Mouse (Mus musculus) myocyte (in vitro differentiated cells): Measurements from ENCODE around the gene BC049715. TPM values are rescaled to one million over a fixed set of nuclear protein-coding genes. Genes with fewer than 3 reads are reported as not detected.

ENCODE experiments used
- H3K27me3 ChIP-seq: one replicate; pipeline ENCODE4 v1.6.1; 2011; ENCODE audit not compliant: control insufficient read depth, insufficient read depth, insufficient read length
- H3K36me3 ChIP-seq: one replicate; pipeline ENCODE4 v1.6.1; 2011; ENCODE audit not compliant: control insufficient read depth, insufficient read depth
- H3K4me2 ChIP-seq: one replicate; pipeline ENCODE4 v1.6.1; 2011; ENCODE audit warnings: low read depth, control low read depth
- H3K4me3 ChIP-seq: one replicate; pipeline ENCODE4 v1.5.1; 2011; ENCODE audit warnings: mild to moderate bottlenecking, control low read depth, moderate library complexity
- H3K79me2 ChIP-seq: one replicate; pipeline ENCODE4 v1.6.1; 2011; ENCODE audit not compliant: control insufficient read depth, insufficient read depth
- H3ac ChIP-seq: one replicate; pipeline ENCODE4 v1.6.1; 2011; ENCODE audit not compliant: control insufficient read depth, insufficient read length
- E2F4 ChIP-seq: IDR thresholded peaks from one replicate; pipeline ENCODE4 v1.6.1; 2011; ENCODE audit warnings: mild to moderate bottlenecking, control low read depth, moderate library complexity; ENCODE audit not compliant: insufficient read depth
- MAX ChIP-seq: IDR thresholded peaks from one replicate; pipeline ENCODE4 v1.6.1; 2011; ENCODE audit warnings: low read depth, mild to moderate bottlenecking, control low read depth
- MYOD1 ChIP-seq, 3 experiments: IDR thresholded peaks; one replicate each; pipeline ENCODE4 v1.6.1; 2011; ENCODE audit warnings: control low read depth in 2 of 3, low read depth in 2 of 3, mild to moderate bottlenecking in 2 of 3, moderate library complexity in 1 of 3; ENCODE audit not compliant: insufficient read length in 2 of 3, control insufficient read depth in 1 of 3
- POLR2A ChIP-seq: IDR thresholded peaks from one replicate; pipeline ENCODE4 v1.6.1; 2011; ENCODE audit warnings: low read depth, mild to moderate bottlenecking, control low read depth, moderate library complexity; ENCODE audit not compliant: insufficient read length
- POLR2AphosphoS2 ChIP-seq: IDR thresholded peaks from one replicate; pipeline ENCODE4 v1.6.1; 2011; ENCODE audit warnings: low read depth, control low read depth; ENCODE audit not compliant: insufficient read length
- REST ChIP-seq: IDR thresholded peaks from one replicate; pipeline ENCODE4 v1.6.1; 2011; ENCODE audit warnings: mild to moderate bottlenecking, control low read depth, moderate library complexity; ENCODE audit not compliant: insufficient read depth, insufficient read length
- SRF ChIP-seq: IDR thresholded peaks from one replicate; pipeline ENCODE4 v1.6.1; 2011; ENCODE audit warnings: low read depth; ENCODE audit not compliant: control insufficient read depth, insufficient read length
- TCF12 ChIP-seq: IDR thresholded peaks from one replicate; pipeline ENCODE4 v1.6.1; 2011; ENCODE audit warnings: mild to moderate bottlenecking, control low read depth; ENCODE audit not compliant: poor library complexity, insufficient read depth, severe bottlenecking
- TCF3 ChIP-seq: IDR thresholded peaks from one replicate; pipeline ENCODE4 v1.6.1; 2011; ENCODE audit warnings: low read depth, control low read depth; ENCODE audit not compliant: insufficient read length
- USF1 ChIP-seq: IDR thresholded peaks from one replicate; pipeline ENCODE4 v1.6.1; 2011; ENCODE audit warnings: low read depth, mild to moderate bottlenecking, control low read depth, moderate library complexity
- polyA plus RNA-seq: library from polyadenylated mRNA; unstranded; fragments of >200 nt; fragmentation: generic; extraction: Trizol; gene quantifications from one replicate; pipeline ENCODE4 v1.2.1, GENCODE M21; 2012; ENCODE audit warnings: missing spikeins

Gene BC049715
- polyA plus RNA-seq, 1 experiment, result 0.10 TPM

GRCm38 (mm10) chr6:136887854-136888253 is 60.4 kb downstream of the BC049715 start:
- H3K79me2 ChIP-seq, result no peaks in the 10 kb centered on the region
- H3K27me3 ChIP-seq, result no peaks in the 10 kb centered on the region
- no peaks in the 10 kb centered on the region for H3K36me3 ChIP-seq
- H3K4me2 ChIP-seq, result no peak overlapping the region
- TF ChIP-seq E2F4 (no peak), SRF (no peak), TCF12 (no peak)
- H3ac ChIP-seq, result no peak overlapping the region
- H3K4me3 ChIP-seq, result no peak overlapping the region

GRCm38 (mm10) chr6:136889067-136889466 is 61.6 kb downstream of the BC049715 start:
- H3K4me2 ChIP-seq, result no peak overlapping the region
- no peak overlapping the region for H3ac ChIP-seq
- H3K36me3 ChIP-seq, result no peaks in the 10 kb centered on the region
- no peaks in the 10 kb centered on the region for H3K79me2 ChIP-seq
- TF ChIP-seq USF1 (no peak), MYOD1 (IDR thresholded peaks at IDR 0.05; ENCODE audit: control insufficient read depth in 1 of 3, insufficient read length in 2 of 3, low read depth in 2 of 3) (no peak)
- H3K27me3 ChIP-seq, result no peaks in the 10 kb centered on the region
- no peak overlapping the region for H3K4me3 ChIP-seq

GRCm38 (mm10) chr6:136889554-136889953 is 62.1 kb downstream of the BC049715 start:
- no peaks in the 10 kb centered on the region for H3K36me3 ChIP-seq
- H3K27me3 ChIP-seq, result no peaks in the 10 kb centered on the region
- H3K79me2 ChIP-seq, result no peaks in the 10 kb centered on the region
- no peak overlapping the region for H3K4me2 ChIP-seq
- no peak for TF ChIP-seq REST
- no peak for TF ChIP-seq SRF
- no peak for TF ChIP-seq TCF12
- no peak for TF ChIP-seq POLR2AphosphoS2
- no peak for TF ChIP-seq MAX
- TF ChIP-seq TCF3, result no peak
- no peak for TF ChIP-seq POLR2A
- TF ChIP-seq MYOD1 (IDR thresholded peaks at IDR 0.05; ENCODE audit: control insufficient read depth in 1 of 3, insufficient read length in 2 of 3, low read depth in 2 of 3), result no peak
- no peak overlapping the region for H3ac ChIP-seq
- H3K4me3 ChIP-seq, result no peak overlapping the region

Other genes starting within 250 kb of the BC049715 start
- gene Plbd1, start 165.7 kb upstream of the BC049715 start, polyA plus RNA-seq, result 0.02 TPM
- gene Gucy2c, start 45.9 kb upstream of the BC049715 start, polyA plus RNA-seq, result 0.01 TPM
- 0.31 TPM for gene Hist4h4, start 23.2 kb upstream of the BC049715 start, polyA plus RNA-seq
- 254 TPM for gene H2afj, start 19.4 kb upstream of the BC049715 start, polyA plus RNA-seq
- 44.6 TPM for gene Wbp11, start 607 bp downstream of the BC049715 start, polyA plus RNA-seq
- 0.12 TPM for gene Smco3, start 7.8 kb downstream of the BC049715 start, polyA plus RNA-seq
- gene Art4, start 30.1 kb downstream of the BC049715 start, polyA plus RNA-seq, result not detected
- 132 TPM for gene Mgp, start 48.2 kb downstream of the BC049715 start, polyA plus RNA-seq
- 0.05 TPM for gene Erp27, start 94.6 kb downstream of the BC049715 start, polyA plus RNA-seq
- gene Pde6h, start 96.2 kb downstream of the BC049715 start, polyA plus RNA-seq, result 0.12 TPM
- gene Arhgdib, start 114.3 kb downstream of the BC049715 start, polyA plus RNA-seq, result 90.2 TPM